Mouse (Mus musculus) hindbrain, embryonic 12.5 days (tissue): ENCODE measurements around the gene Epb41l1. TPM values are rescaled to one million over a fixed set of nuclear protein-coding genes. Genes with fewer than 3 reads are reported as not detected.

Experiments
- ATAC-seq: fragments of 200-750 bp; cut with Nextera tagmentation; 2 replicates; pipeline ENCODE4 v1.8.0; 2017; ENCODE audit warnings: moderate TSS enrichment; ENCODE audit not compliant: low FRiP score
- H3K27ac ChIP-seq: fragments of 300-500 bp; sonication (generic); 2 replicates; pipeline ENCODE4 v1.5.1; 2016; ENCODE audit warnings: mild to moderate bottlenecking
- H3K27me3 ChIP-seq: fragments of 300-500 bp; sonication (generic); 2 replicates; pipeline ENCODE4 v1.6.1; 2016; ENCODE audit warnings: mild to moderate bottlenecking
- H3K36me3 ChIP-seq: fragments of 300-500 bp; sonication (generic); 2 replicates; pipeline ENCODE4 v1.6.1; 2016; ENCODE audit warnings: mild to moderate bottlenecking
- H3K4me1 ChIP-seq: fragments of 300-500 bp; sonication (generic); 2 replicates; pipeline ENCODE4 v1.6.1; 2016
- H3K4me2 ChIP-seq: fragments of 300-500 bp; sonication (generic); replicated peaks from 2 replicates; pipeline ENCODE4 v1.6.1; 2016; ENCODE audit warnings: mild to moderate bottlenecking
- H3K4me3 ChIP-seq: fragments of 300-500 bp; sonication (generic); 2 replicates; pipeline ENCODE4 v1.5.1; 2016; ENCODE audit warnings: mild to moderate bottlenecking
- H3K9ac ChIP-seq: fragments of 300-500 bp; sonication (generic); 2 replicates; pipeline ENCODE4 v1.6.1; 2016; ENCODE audit warnings: mild to moderate bottlenecking, moderate library complexity
- H3K9me3 ChIP-seq: fragments of 300-500 bp; sonication (generic); replicated peaks from 2 replicates; pipeline ENCODE4 v1.6.1; 2016; ENCODE audit warnings: mild to moderate bottlenecking
- WGBS: fragments of 180-500 bp; shearing (Covaris S2); methylation state at CpG from one replicate; pipeline ENCODE4 v1.1.7; 2016; 5-methylcytosine and 5-hydroxymethylcytosine counted together
- polyA plus RNA-seq: library from polyadenylated mRNA; unstranded; fragments of >200 nt; fragmentation: Nextera tagmentation; extraction: Ambion mirVana; gene quantifications from 2 replicates; pipeline ENCODE4 v1.2.1, GENCODE M21; 2016

Gene Epb41l1
- polyA plus RNA-seq, 1 experiment from 2014 or later = 7.1 TPM

DNA sequence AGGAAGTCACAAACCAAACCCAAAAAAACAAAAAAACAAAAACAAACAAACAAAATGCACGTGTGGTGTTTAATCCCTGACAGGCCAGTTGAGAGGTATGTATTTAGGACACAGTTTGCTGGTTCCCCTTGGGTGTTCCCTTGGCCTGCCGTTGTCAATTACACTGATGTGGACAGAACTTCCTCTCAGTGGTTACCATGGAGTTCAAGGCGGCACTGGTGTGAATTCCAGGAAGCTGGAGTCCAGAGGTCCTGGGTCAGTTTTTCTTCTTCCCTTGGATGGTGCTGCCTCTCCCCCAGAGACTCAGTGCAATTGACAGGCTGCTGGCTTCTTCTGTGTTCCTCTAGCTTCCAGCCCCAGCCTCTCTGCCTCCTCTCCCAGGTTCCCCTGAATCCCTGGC, 103.4 kb downstream of the Epb41l1 start:
- Histone ChIP-seq H3K36me3 (peaks cover 33% of the 10 kb centered on the region; the same call in 1 of the 2 replicates), H3K27ac (peak overlapping the region; percentile 35; the same call in 1 of the 2 replicates), H3K9me3 (no peaks in the 10 kb centered on the region), H3K9ac (no peak overlapping the region), H3K27me3 (no peaks in the 10 kb centered on the region), H3K4me2 (no peak overlapping the region), H3K4me3 (no peak overlapping the region), H3K4me1 (0 out of 2 replicates have a peak, but pooled peaks cover 4% of the 10 kb centered on the region)
- ATAC-seq = no peak
- 30% methylated on average over 3 of the region's 3 CpGs for WGBS

DNA sequence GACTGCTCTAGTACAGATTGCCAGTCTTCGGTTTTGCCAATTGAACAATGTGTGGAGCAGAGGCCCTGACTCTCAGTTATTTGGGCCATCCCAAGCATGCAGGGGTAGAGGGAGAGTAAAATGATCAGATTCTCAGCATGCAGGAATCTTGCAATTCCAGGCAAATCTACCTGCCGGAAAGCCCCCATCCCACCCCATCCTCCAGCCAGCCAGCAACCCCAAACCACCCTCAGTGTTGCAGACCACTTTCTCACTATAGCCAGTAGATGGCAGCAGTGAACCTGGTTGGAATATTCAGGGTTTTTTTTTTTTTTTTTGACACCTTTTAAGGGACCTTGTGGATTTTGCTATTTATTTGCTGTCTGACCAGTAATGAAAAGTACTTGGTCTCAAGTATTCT, 109.0 kb downstream of the Epb41l1 start:
- Histone ChIP-seq H3K27me3 (no peaks in the 10 kb centered on the region), H3K36me3 (peaks cover 19% of the 10 kb centered on the region; the same call in 1 of the 2 replicates), H3K27ac (no peak overlapping the region), H3K4me1 (no peaks in the 10 kb centered on the region), H3K9ac (no peak overlapping the region), H3K4me3 (no peak overlapping the region), H3K9me3 (no peaks in the 10 kb centered on the region), H3K4me2 (no peak overlapping the region)
- ATAC-seq = no peak
- WGBS = 67% methylated on average over 2 of the region's 2 CpGs

- H3K36me3 ChIP-seq = peaks cover 16% of the 10 kb centered on the region; the same call in 1 of the 2 replicates
- no peak overlapping the region for H3K4me3 ChIP-seq
- H3K9me3 ChIP-seq = no peaks in the 10 kb centered on the region
- no peaks in the 10 kb centered on the region for H3K4me1 ChIP-seq
- H3K27ac ChIP-seq = no peak overlapping the region
- no peak overlapping the region for H3K9ac ChIP-seq
- ATAC-seq = no peak
- 91% methylated on average over 2 of the region's 2 CpGs for WGBS
- no peak overlapping the region for H3K4me2 ChIP-seq
- H3K27me3 ChIP-seq = no peaks in the 10 kb centered on the region
Observed at GRCm38 (mm10) chr2:156533160-156533559, 112.5 kb downstream of the Epb41l1 start.

DNA sequence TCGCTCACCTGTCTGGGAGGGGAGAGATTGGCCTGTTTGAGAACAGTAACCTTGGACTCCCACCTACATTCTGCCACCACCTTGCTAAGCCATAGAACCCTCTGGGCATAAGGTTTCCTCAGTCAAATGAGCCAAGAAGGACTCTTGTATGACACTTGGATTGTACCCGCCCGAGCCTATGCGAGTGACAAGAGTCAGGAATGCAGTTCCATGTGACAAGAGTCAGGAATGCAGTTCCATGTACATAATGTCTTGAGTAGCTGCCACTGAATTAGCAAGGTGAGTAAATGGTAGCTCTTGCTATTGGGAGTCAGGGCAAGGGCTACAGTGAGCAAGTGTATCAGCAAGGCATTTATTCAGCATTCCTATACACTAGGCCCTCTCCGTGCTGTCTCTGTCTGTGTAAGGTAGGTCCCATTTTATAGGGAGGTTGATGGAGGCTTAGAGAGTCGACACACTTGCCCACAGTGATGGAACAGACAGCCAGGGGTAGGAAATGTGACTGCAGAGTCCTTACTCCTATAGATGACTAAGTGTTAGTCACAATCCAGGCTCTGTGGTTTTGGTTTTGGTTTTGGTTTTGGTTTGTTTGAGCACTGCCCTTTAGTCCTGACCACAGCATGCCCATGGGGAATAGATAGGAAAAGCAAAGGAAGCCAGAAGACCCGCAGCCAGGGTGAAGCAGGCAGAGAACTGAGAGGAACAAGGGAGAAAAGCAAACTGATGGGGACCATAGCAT, 118.3 kb downstream of the Epb41l1 start:
- Histone ChIP-seq H3K9me3 (no peaks in the 10 kb centered on the region), H3K9ac (no peak overlapping the region), H3K4me1 (no peaks in the 10 kb centered on the region), H3K4me3 (no peak overlapping the region), H3K27ac (no peak overlapping the region), H3K36me3 (peaks cover 31% of the 10 kb centered on the region), H3K27me3 (no peaks in the 10 kb centered on the region; the same call in 1 of the 2 replicates), H3K4me2 (no peak overlapping the region)
- no peak for ATAC-seq
- 91% methylated on average over 7 of the region's 7 CpGs for WGBS

GRCm38 (mm10) chr2:156540991-156541390, 120.3 kb downstream of the Epb41l1 start:
- Histone ChIP-seq H3K4me2 (no peak overlapping the region), H3K27me3 (no peaks in the 10 kb centered on the region; the same call in 1 of the 2 replicates), H3K9ac (no peak overlapping the region), H3K4me1 (no peaks in the 10 kb centered on the region), H3K27ac (no peak overlapping the region), H3K36me3 (peaks cover 27% of the 10 kb centered on the region), H3K4me3 (no peak overlapping the region), H3K9me3 (no peaks in the 10 kb centered on the region)
- ATAC-seq = no peak
- 86% methylated on average over 7 of the region's 7 CpGs for WGBS

- no peak overlapping the region for H3K9ac ChIP-seq
- H3K4me2 ChIP-seq = no peak overlapping the region
- WGBS = 83% methylated on average over 8 of the region's 8 CpGs
- no peak for ATAC-seq
- H3K27me3 ChIP-seq = no peaks in the 10 kb centered on the region; the same call in 1 of the 2 replicates
- H3K4me3 ChIP-seq = no peak overlapping the region
- no peak overlapping the region for H3K27ac ChIP-seq
- no peaks in the 10 kb centered on the region for H3K9me3 ChIP-seq
- peaks cover 4% of the 10 kb centered on the region; the same call in 1 of the 2 replicates for H3K4me1 ChIP-seq
- peaks cover 27% of the 10 kb centered on the region for H3K36me3 ChIP-seq
Observed at GRCm38 (mm10) chr2:156542410-156542809, 121.7 kb downstream of the Epb41l1 start.

GRCm38 (mm10) chr2:156543804-156544203, 123.1 kb downstream of the Epb41l1 start:
- Histone ChIP-seq H3K27ac (no peak overlapping the region), H3K4me2 (no peak overlapping the region), H3K9ac (no peak overlapping the region), H3K4me3 (no peak overlapping the region), H3K27me3 (no peaks in the 10 kb centered on the region; the same call in 1 of the 2 replicates), H3K36me3 (peaks cover 19% of the 10 kb centered on the region), H3K4me1 (peaks cover 11% of the 10 kb centered on the region), H3K9me3 (no peaks in the 10 kb centered on the region)
- 72% methylated on average over 3 of the region's 3 CpGs for WGBS
- no peak for ATAC-seq

DNA sequence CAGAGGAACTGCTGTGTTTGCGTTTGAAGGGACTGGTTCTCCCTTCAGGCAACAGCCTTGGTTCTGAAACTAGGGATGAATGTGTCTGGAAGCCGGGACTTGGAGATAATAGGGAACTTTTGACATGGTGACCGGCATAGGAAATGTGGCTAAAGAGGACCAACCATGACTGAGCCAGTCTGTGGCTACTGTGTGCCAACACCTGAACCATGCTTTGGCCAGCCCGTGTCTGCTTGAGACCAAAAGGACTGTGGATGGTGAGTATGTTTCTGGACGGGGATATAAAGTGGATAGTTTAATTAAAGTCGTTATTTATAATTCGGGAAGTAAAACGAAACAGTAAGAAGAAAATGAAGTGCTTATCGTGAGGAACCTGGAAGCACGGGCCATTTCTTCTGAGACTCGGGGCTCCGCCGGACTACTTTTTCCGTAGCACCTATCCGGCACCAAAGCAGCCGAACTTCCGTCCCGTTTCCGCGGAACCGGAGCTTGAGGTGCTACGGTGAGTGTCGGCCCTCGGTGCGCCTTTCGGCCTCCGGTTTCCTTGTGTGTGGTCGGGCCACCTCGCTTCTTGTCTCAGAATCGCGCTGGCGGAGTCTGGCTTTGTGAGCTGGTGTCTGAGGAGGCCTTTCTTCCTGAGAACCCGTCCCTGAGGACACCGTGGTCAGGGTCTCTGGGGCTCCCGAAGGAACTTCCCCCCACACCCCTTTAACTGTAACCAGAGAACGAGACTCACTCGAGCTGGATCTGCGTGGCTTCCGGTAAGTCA, 126.6 kb downstream of the Epb41l1 start, which contains the start of gene Aar2:
Aar2 (plus strand) TSS at position 462 of the 769 bp plus-strand sequence.
- H3K4me1 ChIP-seq = peaks cover 11% of the 10 kb centered on the region
- H3K9me3 ChIP-seq = no peaks in the 10 kb centered on the region
- H3K27me3 ChIP-seq = no peaks in the 10 kb centered on the region
- H3K36me3 ChIP-seq = peaks cover 17% of the 10 kb centered on the region
- H3K27ac ChIP-seq = peak within 1 kb of the TSS; percentile 64; the same call in 1 of the 2 replicates
- ATAC-seq = no peak
- H3K9ac ChIP-seq = peak within 1 kb of the TSS; percentile 87
- H3K4me2 ChIP-seq = peak within 1 kb of the TSS; percentile 78
- peak within 1 kb of the TSS; percentile 78 for H3K4me3 ChIP-seq
- WGBS = 6% methylated on average over 39 of the region's 39 CpGs

DNA sequence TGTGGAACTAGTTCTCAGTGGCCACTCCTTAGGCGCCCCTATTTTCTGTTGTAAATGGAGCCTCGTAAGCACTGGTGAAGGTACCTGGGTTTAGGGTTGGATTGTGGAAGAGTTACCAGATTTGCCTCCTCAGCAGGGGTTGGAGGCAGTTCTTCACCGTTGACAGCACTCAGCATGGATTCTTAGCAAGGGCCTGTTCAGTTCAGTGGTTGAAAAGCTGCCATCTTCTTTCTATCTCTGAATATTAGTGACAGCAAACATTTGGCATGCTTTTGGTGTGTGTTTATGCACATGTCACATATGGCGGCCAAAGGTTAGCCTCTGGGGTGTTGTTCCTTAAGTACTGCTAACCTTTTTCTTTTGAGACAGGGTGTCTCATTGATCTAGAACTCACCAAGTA, 131.7 kb downstream of the Epb41l1 start:
- Histone ChIP-seq H3K36me3 (peaks cover 46% of the 10 kb centered on the region), H3K4me2 (no peak overlapping the region), H3K9ac (no peak overlapping the region), H3K27ac (no peak overlapping the region), H3K4me1 (peaks cover 7% of the 10 kb centered on the region), H3K9me3 (no peaks in the 10 kb centered on the region), H3K27me3 (no peaks in the 10 kb centered on the region), H3K4me3 (no peak overlapping the region)
- no peak for ATAC-seq
- WGBS = 92% methylated on average over 4 of the region's 4 CpGs

DNA sequence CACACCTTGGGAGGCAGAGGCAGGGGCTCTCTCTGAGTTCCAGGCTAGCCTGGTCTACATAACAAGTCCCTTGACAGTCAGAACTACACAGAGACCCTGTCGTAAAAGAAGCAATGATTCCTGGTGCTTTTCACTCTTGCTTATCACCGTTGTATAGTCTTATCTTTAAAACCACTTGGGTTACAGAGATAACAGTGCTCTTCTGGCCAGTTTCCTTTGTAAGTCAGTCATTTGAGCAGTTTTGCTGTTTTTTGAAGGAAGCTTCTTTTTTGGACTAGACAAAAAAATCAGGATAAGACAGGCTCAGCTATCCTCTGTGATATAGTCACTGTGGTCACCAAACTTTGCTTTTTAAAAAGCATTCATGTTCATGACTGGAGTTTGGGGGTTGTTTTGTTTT, 141.1 kb downstream of the Epb41l1 start:
- ATAC-seq = no peak
- Histone ChIP-seq H3K27me3 (no peaks in the 10 kb centered on the region), H3K4me3 (no peak overlapping the region), H3K9ac (no peak overlapping the region), H3K9me3 (no peaks in the 10 kb centered on the region), H3K36me3 (peaks cover 48% of the 10 kb centered on the region), H3K4me1 (no peaks in the 10 kb centered on the region), H3K4me2 (no peak overlapping the region), H3K27ac (no peak overlapping the region)
- WGBS = 95% methylated on average over 2 of the region's 2 CpGs

DNA sequence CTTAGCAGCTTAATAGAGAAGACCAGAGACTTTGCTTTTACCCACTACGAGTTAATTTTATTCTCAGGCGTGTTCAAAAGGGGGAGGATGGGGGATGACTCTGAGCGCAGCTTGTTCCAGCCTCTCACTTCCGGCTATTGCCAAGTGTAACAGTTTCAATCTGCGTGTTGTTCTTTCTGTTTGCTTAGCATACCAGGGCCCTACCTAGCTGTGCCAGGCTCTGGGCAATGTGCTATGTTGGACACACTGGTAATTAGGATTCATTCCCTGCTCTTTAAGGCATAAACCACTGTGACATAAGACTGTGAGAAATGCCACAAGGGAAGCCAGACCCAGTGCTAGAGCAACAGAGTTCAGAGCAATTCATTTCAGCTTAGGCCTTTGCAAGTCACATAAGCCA, 142.8 kb downstream of the Epb41l1 start:
- Histone ChIP-seq H3K4me3 (no peak overlapping the region), H3K9me3 (no peaks in the 10 kb centered on the region), H3K36me3 (peaks cover 51% of the 10 kb centered on the region), H3K4me2 (no peak overlapping the region), H3K4me1 (no peaks in the 10 kb centered on the region), H3K27me3 (no peaks in the 10 kb centered on the region), H3K27ac (no peak overlapping the region), H3K9ac (no peak overlapping the region)
- ATAC-seq = no peak
- WGBS = 92% methylated on average over 5 of the region's 5 CpGs

DNA sequence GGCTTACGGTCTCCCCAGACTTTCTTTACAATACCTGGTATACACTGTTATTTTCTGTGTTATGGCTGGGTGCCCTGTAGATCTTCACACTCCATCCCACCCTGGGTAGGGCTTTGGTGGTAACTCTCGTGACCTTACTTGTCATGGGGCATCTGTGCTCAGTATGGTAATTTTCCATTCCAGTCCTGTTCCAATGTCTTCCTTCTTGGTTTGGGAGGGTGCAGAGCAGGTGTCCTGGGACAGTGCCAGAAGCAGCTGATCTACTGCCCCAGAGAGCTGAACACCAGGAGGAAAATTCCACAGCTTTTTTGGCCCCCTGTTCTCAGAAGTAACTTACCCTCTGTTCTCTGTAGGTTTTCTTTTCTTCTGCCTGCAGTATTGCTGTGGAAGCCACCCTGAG, 145.8 kb downstream of the Epb41l1 start:
- Histone ChIP-seq H3K27me3 (no peaks in the 10 kb centered on the region), H3K4me1 (no peaks in the 10 kb centered on the region), H3K4me3 (no peak overlapping the region), H3K27ac (no peak overlapping the region), H3K36me3 (peaks cover 48% of the 10 kb centered on the region), H3K9me3 (no peaks in the 10 kb centered on the region), H3K9ac (no peak overlapping the region), H3K4me2 (no peak overlapping the region)
- WGBS = 91% methylated on average over 2 of the region's 2 CpGs
- no peak for ATAC-seq
